ENCODE assay signal across 8 mouse cellular contexts in genomic region chr8:94036541-94036940, GRCm38 (mm10). TPM values are rescaled to one million over a fixed set of nuclear protein-coding genes. Genes with fewer than 3 reads are reported as not detected.
A peak's percentile ranks its signal among the peaks of the same experiment; 100 is the strongest.
DNase-seq lines count a peak whose midpoint lies in the region; ATAC-seq lines count a peak whose summit lies in the region.
"Not testable (repeated sequence)": the region's sequence is repeated elsewhere in the genome, so short reads cannot be mapped to it uniquely, and the experiment has no call there.

No protein-coding gene starts in this region.

- not testable (repeated sequence) for H3K27me3 ChIP-seq in hindbrain, embryonic 15.5 days

- ATAC-seq in hindbrain, embryonic 15.5 days (ENCODE audit: low FRiP score, low read depth) = peak; percentile 89

- not testable (repeated sequence) for H3K9me3 ChIP-seq in hindbrain, embryonic 15.5 days

- H3K4me2 ChIP-seq in hindbrain, embryonic 15.5 days = peak overlapping the region; percentile 71

- peak; percentile 79 for DNase-seq in NIH3T3 (ENCODE audit: low read depth)
- peak; percentile 81 to 83 for DNase-seq in cerebellum, postnatal 10 days
- peak; percentile 45 to 54 for DNase-seq in frontal cortex, postnatal 10 days (ENCODE audit: low spot score in 2 of 2)
- DNase-seq in left cerebral cortex, adult 8-10 months (ENCODE audit: low spot score in 2 of 2) = peak; percentile 35 to 52
- peak; percentile 72 for DNase-seq in right cerebral cortex, adult 18-20 months
- DNase-seq in urinary bladder, adult 18-20 months (ENCODE audit: low spot score in 2 of 2) = peak; percentile 30 to 36

- peaks cover 41% of the 10 kb centered on the region for H3K4me1 ChIP-seq in hindbrain, embryonic 15.5 days (replicated peaks)

- H3K27ac ChIP-seq in hindbrain, embryonic 15.5 days (replicated peaks) = peak overlapping the region; percentile 81
- H3K27ac ChIP-seq in macrophage = peak overlapping the region; percentile 36

- peak overlapping the region; percentile 88 for H3K4me3 ChIP-seq in hindbrain, embryonic 15.5 days
- H3K4me3 ChIP-seq in macrophage (ENCODE audit: inconsistent target) = peak overlapping the region; percentile 91

- H3K9ac ChIP-seq in hindbrain, embryonic 15.5 days = peak overlapping the region; percentile 74

- H3K79me2 ChIP-seq in macrophage (ENCODE audit: inconsistent target) = peaks cover 50% of the 10 kb centered on the region

- WGBS in hindbrain, embryonic 15.5 days = under 1% methylated on average over 22 of the region's 32 CpGs
- WGBS in macrophage (ENCODE audit: missing documents) = 0% methylated on average over 14 of the region's 32 CpGs

- not testable (repeated sequence) for H3K36me3 ChIP-seq in hindbrain, embryonic 15.5 days; macrophage (ENCODE audit: inconsistent target)

RNA-seq across cellular contexts. Expression of gene Nudt21, which starts 0.3 kb away (rescaled TPM):
- 78.5 and 90.5 TPM in 2 replicates for polyA plus RNA-seq in hindbrain, embryonic 15.5 days (2015; fragmentation: Nextera tagmentation; extraction: Ambion mirVana)
- total RNA-seq in left cerebral cortex, adult 8-10 months (2022) = 10 to 100 TPM; 42.5 to 50.6 (median 47.7) TPM
- 10 to 100 TPM in 13 of 26 experiments, 1 to 10 TPM in 13; 3.1 to 21.8 (median 10.4) TPM for total RNA-seq in macrophage (2018; cell fraction: chromatin; rRNA removed)
- 10 to 100 TPM; 11.3 to 24.9 (median 16.4) TPM for total RNA-seq in macrophage (2018; cell fraction: cytosol; rRNA removed)
- 10 to 100 TPM in 9 of 26 experiments, 1 to 10 TPM in 17; 3.6 to 17.5 (median 7.2) TPM for total RNA-seq in macrophage (2018; cell fraction: nucleus; rRNA removed)
- 14.7 to 21.2 TPM (median 18.5 TPM) in 3 replicates for polyA plus RNA-seq in macrophage (2018)

RNA-seq across cellular contexts. Expression of gene Ogfod1, which starts 0.5 kb away (rescaled TPM):
- polyA plus RNA-seq in hindbrain, embryonic 15.5 days (2015; fragmentation: Nextera tagmentation; extraction: Ambion mirVana) = 15.0 and 15.8 TPM in 2 replicates
- total RNA-seq in left cerebral cortex, adult 8-10 months (2022) = 100 to 1,000 TPM in 1 of 4 experiments, 10 to 100 TPM in 3; 97.3 to 111 (median 99.2) TPM
- total RNA-seq in macrophage (2018; cell fraction: chromatin; rRNA removed) = 10 to 100 TPM in 16 of 26 experiments, 1 to 10 TPM in 10; 2.1 to 24.5 (median 12.0) TPM
- 10 to 100 TPM in 19 of 26 experiments, 1 to 10 TPM in 7; 6.9 to 14.5 (median 12.5) TPM for total RNA-seq in macrophage (2018; cell fraction: cytosol; rRNA removed)
- 10 to 100 TPM in 14 of 26 experiments, 1 to 10 TPM in 12; 3.3 to 23.8 (median 10.9) TPM for total RNA-seq in macrophage (2018; cell fraction: nucleus; rRNA removed)
- 9.5 to 14.0 TPM (median 11.2 TPM) in 3 replicates for polyA plus RNA-seq in macrophage (2018)

RNA-seq across cellular contexts. Expression of gene Amfr, which starts 23.9 kb away (rescaled TPM):
- 76.0 and 84.9 TPM in 2 replicates for polyA plus RNA-seq in hindbrain, embryonic 15.5 days (2015; fragmentation: Nextera tagmentation; extraction: Ambion mirVana)
- 100 to 1,000 TPM; 128 to 132 (median 131) TPM for total RNA-seq in left cerebral cortex, adult 8-10 months (2022)
- total RNA-seq in macrophage (2018; cell fraction: chromatin; rRNA removed) = 10 to 100 TPM; 11.5 to 63.9 (median 25.2) TPM
- total RNA-seq in macrophage (2018; cell fraction: cytosol; rRNA removed) = 100 to 1,000 TPM in 9 of 26 experiments, 10 to 100 TPM in 17; 56.5 to 118 (median 95.1) TPM
- 100 to 1,000 TPM in 1 of 26 experiments, 10 to 100 TPM in 25; 50.8 to 104 (median 71.4) TPM for total RNA-seq in macrophage (2018; cell fraction: nucleus; rRNA removed)
- 58.0 to 95.8 TPM (median 83.8 TPM) in 3 replicates for polyA plus RNA-seq in macrophage (2018)

Comparison
In these comparisons a context has a peak if more than half of its experiments do, and no peak if none do; other contexts are left out.
1. Peak in every context shown above with its lines: DNase-seq, ATAC-seq, H3K4me3 ChIP-seq and H3K27ac ChIP-seq.